Mouse (Mus musculus): Measurements from ENCODE around the gene Eno1. TPM values are rescaled to one million over a fixed set of nuclear protein-coding genes. Genes with fewer than 3 reads are reported as not detected.
A peak's percentile ranks its signal among the peaks of the same experiment; 100 is the strongest.

Eno1 gene
- 1,584 and 1,728 TPM in 2 replicates for polyA plus RNA-seq (2014; fragmentation: Nextera tagmentation; extraction: Ambion mirVana)

- Histone ChIP-seq H3K36me3 (ENCODE audit: control insufficient read depth, insufficient read depth, low read length) (peaks cover 20% of the 10 kb centered on the region), H3K27me3 (ENCODE audit: control insufficient read depth, insufficient read depth, low read length) (no peaks in the 10 kb centered on the region), H3K27ac (ENCODE audit: low read depth, low read length) (peak within 1 kb of the TSS; percentile 98), H3K9ac (ENCODE audit: low read depth, low read length) (peak within 1 kb of the TSS; percentile 90), H3K4me2 (replicated peaks; ENCODE audit: low read depth, low read length) (peak within 1 kb of the TSS; percentile 70), H3K9me3 (ENCODE audit: control insufficient read depth, low read length) (no peaks in the 10 kb centered on the region), H3K4me3 (ENCODE audit: low read length) (peak within 1 kb of the TSS; percentile 76), H3K4me1 (ENCODE audit: control insufficient read depth, insufficient read depth, low read length) (peaks cover 24% of the 10 kb centered on the region)
- WGBS, result under 1% methylated on average over 68 of the region's 78 CpGs
- peak; percentile 98 for ATAC-seq (ENCODE audit: low FRiP score, low TSS enrichment)
Measured at GRCm38 (mm10) chr4:150236521-150237481, at the start of gene Eno1. Gene Eno1 (plus strand): TSS chr4:150236721.

- no peak overlapping the region for H3K9ac ChIP-seq (ENCODE audit: low read depth, low read length)
- WGBS, result 51% methylated on average over 11 of the region's 11 CpGs
- no peak for ATAC-seq (ENCODE audit: low FRiP score, low TSS enrichment)
- H3K27ac ChIP-seq (ENCODE audit: low read depth, low read length), result no peak overlapping the region
- no peaks in the 10 kb centered on the region for H3K4me1 ChIP-seq (ENCODE audit: control insufficient read depth, insufficient read depth, low read length)
- no peaks in the 10 kb centered on the region for H3K9me3 ChIP-seq (ENCODE audit: control insufficient read depth, low read length)
- no peaks in the 10 kb centered on the region for H3K36me3 ChIP-seq (ENCODE audit: control insufficient read depth, insufficient read depth, low read length)
- H3K4me3 ChIP-seq (ENCODE audit: low read length), result no peak overlapping the region
- H3K27me3 ChIP-seq (ENCODE audit: control insufficient read depth, insufficient read depth, low read length), result no peaks in the 10 kb centered on the region
- H3K4me2 ChIP-seq (replicated peaks; ENCODE audit: low read depth, low read length), result no peak overlapping the region
Measured at GRCm38 (mm10) chr4:150188236-150188635, 48.3 kb upstream of the Eno1 start.

GRCm38 (mm10) chr4:150192199-150192598 lies 44.3 kb upstream of the Eno1 start:
- H3K4me1 ChIP-seq (ENCODE audit: control insufficient read depth, insufficient read depth, low read length), result no peaks in the 10 kb centered on the region
- no peak overlapping the region for H3K27ac ChIP-seq (ENCODE audit: low read depth, low read length)
- H3K4me3 ChIP-seq (ENCODE audit: low read length), result no peak overlapping the region
- no peak overlapping the region for H3K9ac ChIP-seq (ENCODE audit: low read depth, low read length)
- H3K27me3 ChIP-seq (ENCODE audit: control insufficient read depth, insufficient read depth, low read length), result no peaks in the 10 kb centered on the region
- 84% methylated on average over 6 of the region's 6 CpGs for WGBS
- no peak overlapping the region for H3K4me2 ChIP-seq (replicated peaks; ENCODE audit: low read depth, low read length)
- no peaks in the 10 kb centered on the region for H3K9me3 ChIP-seq (ENCODE audit: control insufficient read depth, low read length)
- ATAC-seq (ENCODE audit: low FRiP score, low TSS enrichment), result no peak
- no peaks in the 10 kb centered on the region for H3K36me3 ChIP-seq (ENCODE audit: control insufficient read depth, insufficient read depth, low read length)

- H3K27me3 ChIP-seq (ENCODE audit: control insufficient read depth, insufficient read depth, low read length), result no peaks in the 10 kb centered on the region
- H3K27ac ChIP-seq (ENCODE audit: low read depth, low read length), result no peak overlapping the region
- H3K4me1 ChIP-seq (ENCODE audit: control insufficient read depth, insufficient read depth, low read length), result no peaks in the 10 kb centered on the region
- no peak overlapping the region for H3K4me3 ChIP-seq (ENCODE audit: low read length)
- ATAC-seq (ENCODE audit: low FRiP score, low TSS enrichment), result no peak
- WGBS, result 67% methylated on average over 1 of the region's 1 CpGs
- H3K4me2 ChIP-seq (replicated peaks; ENCODE audit: low read depth, low read length), result no peak overlapping the region
- H3K36me3 ChIP-seq (ENCODE audit: control insufficient read depth, insufficient read depth, low read length), result no peaks in the 10 kb centered on the region
- H3K9ac ChIP-seq (ENCODE audit: low read depth, low read length), result no peak overlapping the region
- no peaks in the 10 kb centered on the region for H3K9me3 ChIP-seq (ENCODE audit: control insufficient read depth, low read length)
Measured at GRCm38 (mm10) chr4:150193915-150194314, 42.6 kb upstream of the Eno1 start.

- ATAC-seq (ENCODE audit: low FRiP score, low TSS enrichment), result no peak
- H3K27me3 ChIP-seq (ENCODE audit: control insufficient read depth, insufficient read depth, low read length), result no peaks in the 10 kb centered on the region
- WGBS, result 79% methylated on average over 9 of the region's 9 CpGs
- H3K9ac ChIP-seq (ENCODE audit: low read depth, low read length), result no peak overlapping the region
- H3K27ac ChIP-seq (ENCODE audit: low read depth, low read length), result no peak overlapping the region
- H3K9me3 ChIP-seq (ENCODE audit: control insufficient read depth, low read length), result no peaks in the 10 kb centered on the region; the same call in 1 of the 2 replicates
- no peak overlapping the region for H3K4me2 ChIP-seq (replicated peaks; ENCODE audit: low read depth, low read length)
- no peaks in the 10 kb centered on the region for H3K4me1 ChIP-seq (ENCODE audit: control insufficient read depth, insufficient read depth, low read length)
- H3K4me3 ChIP-seq (ENCODE audit: low read length), result no peak overlapping the region
- H3K36me3 ChIP-seq (ENCODE audit: control insufficient read depth, insufficient read depth, low read length), result no peaks in the 10 kb centered on the region
Measured at GRCm38 (mm10) chr4:150198268-150198667, 38.3 kb upstream of the Eno1 start.

- H3K9me3 ChIP-seq (ENCODE audit: control insufficient read depth, low read length), result no peaks in the 10 kb centered on the region; the same call in 1 of the 2 replicates
- no peak within 1 kb of the TSS for H3K4me2 ChIP-seq (replicated peaks; ENCODE audit: low read depth, low read length)
- no peak within 1 kb of the TSS for H3K9ac ChIP-seq (ENCODE audit: low read depth, low read length)
- no peaks in the 10 kb centered on the region; the same call in 1 of the 2 replicates for H3K4me1 ChIP-seq (ENCODE audit: control insufficient read depth, insufficient read depth, low read length)
- no peak for ATAC-seq (ENCODE audit: low FRiP score, low TSS enrichment)
- no peaks in the 10 kb centered on the region for H3K36me3 ChIP-seq (ENCODE audit: control insufficient read depth, insufficient read depth, low read length)
- 72% methylated on average over 5 of the region's 5 CpGs for WGBS
- no peak within 1 kb of the TSS for H3K4me3 ChIP-seq (ENCODE audit: low read length)
- no peak within 1 kb of the TSS for H3K27ac ChIP-seq (ENCODE audit: low read depth, low read length)
- no peaks in the 10 kb centered on the region for H3K27me3 ChIP-seq (ENCODE audit: control insufficient read depth, insufficient read depth, low read length)
Measured at GRCm38 (mm10) chr4:150201232-150201631, 35.3 kb upstream of the Eno1 start, which contains the start of gene Car6. Gene Car6 (minus strand): TSS chr4:150201332.

GRCm38 (mm10) chr4:150202702-150203101 lies 33.8 kb upstream of the Eno1 start:
- H3K4me1 ChIP-seq (ENCODE audit: control insufficient read depth, insufficient read depth, low read length), result no peaks in the 10 kb centered on the region; the same call in 1 of the 2 replicates
- H3K9ac ChIP-seq (ENCODE audit: low read depth, low read length), result no peak overlapping the region
- no peak overlapping the region for H3K4me3 ChIP-seq (ENCODE audit: low read length)
- 74% methylated on average over 5 of the region's 5 CpGs for WGBS
- H3K9me3 ChIP-seq (ENCODE audit: control insufficient read depth, low read length), result no peaks in the 10 kb centered on the region; the same call in 1 of the 2 replicates
- no peak overlapping the region for H3K4me2 ChIP-seq (replicated peaks; ENCODE audit: low read depth, low read length)
- no peak overlapping the region for H3K27ac ChIP-seq (ENCODE audit: low read depth, low read length)
- H3K27me3 ChIP-seq (ENCODE audit: control insufficient read depth, insufficient read depth, low read length), result no peaks in the 10 kb centered on the region
- ATAC-seq (ENCODE audit: low FRiP score, low TSS enrichment), result no peak
- H3K36me3 ChIP-seq (ENCODE audit: control insufficient read depth, insufficient read depth, low read length), result no peaks in the 10 kb centered on the region

- 66% methylated on average over 3 of the region's 3 CpGs for WGBS
- Histone ChIP-seq H3K9ac (ENCODE audit: low read depth, low read length) (no peak overlapping the region), H3K27me3 (ENCODE audit: control insufficient read depth, insufficient read depth, low read length) (no peaks in the 10 kb centered on the region), H3K9me3 (ENCODE audit: control insufficient read depth, low read length) (no peaks in the 10 kb centered on the region; the same call in 1 of the 2 replicates), H3K4me1 (ENCODE audit: control insufficient read depth, insufficient read depth, low read length) (no peaks in the 10 kb centered on the region; the same call in 1 of the 2 replicates), H3K4me2 (replicated peaks; ENCODE audit: low read depth, low read length) (no peak overlapping the region), H3K36me3 (ENCODE audit: control insufficient read depth, insufficient read depth, low read length) (no peaks in the 10 kb centered on the region), H3K27ac (ENCODE audit: low read depth, low read length) (no peak overlapping the region), H3K4me3 (ENCODE audit: low read length) (no peak overlapping the region)
- ATAC-seq (ENCODE audit: low FRiP score, low TSS enrichment), result no peak
Measured at GRCm38 (mm10) chr4:150204877-150205276, 31.6 kb upstream of the Eno1 start.

- ATAC-seq (ENCODE audit: low FRiP score, low TSS enrichment), result no peak
- Histone ChIP-seq H3K27me3 (ENCODE audit: control insufficient read depth, insufficient read depth, low read length) (no peaks in the 10 kb centered on the region), H3K4me2 (replicated peaks; ENCODE audit: low read depth, low read length) (no peak overlapping the region), H3K9me3 (ENCODE audit: control insufficient read depth, low read length) (no peaks in the 10 kb centered on the region), H3K27ac (ENCODE audit: low read depth, low read length) (no peak overlapping the region), H3K36me3 (ENCODE audit: control insufficient read depth, insufficient read depth, low read length) (no peaks in the 10 kb centered on the region), H3K4me1 (ENCODE audit: control insufficient read depth, insufficient read depth, low read length) (peaks cover 9% of the 10 kb centered on the region; the same call in 1 of the 2 replicates), H3K4me3 (ENCODE audit: low read length) (no peak overlapping the region), H3K9ac (ENCODE audit: low read depth, low read length) (no peak overlapping the region)
- 94% methylated on average over 5 of the region's 5 CpGs for WGBS
Measured at GRCm38 (mm10) chr4:150209751-150210150, 26.8 kb upstream of the Eno1 start.

All from kidney, embryonic 14.5 days (tissue).